Mouse (Mus musculus): ENCODE measurements around the gene Frrs1l. TPM values are rescaled to one million over a fixed set of nuclear protein-coding genes. Genes with fewer than 3 reads are reported as not detected.

Gene Frrs1l
- polyA plus RNA-seq, 1 experiment from 2014 or later, result 0.12 TPM

GRCm38 (mm10) chr4:56944286-56944685, 45.9 kb downstream of the Frrs1l start:
- peak overlapping the region; percentile 27 for H3K4me2 ChIP-seq (ENCODE audit: low read length)
- H3K4me1 ChIP-seq (replicated peaks; ENCODE audit: insufficient read depth, low read length), result peaks cover 29% of the 10 kb centered on the region
- H3K4me3 ChIP-seq (replicated peaks; ENCODE audit: low read depth, low read length), result no peak overlapping the region
- WGBS, result 44% methylated on average over 4 of the region's 4 CpGs
- no peak overlapping the region for H3K9ac ChIP-seq (ENCODE audit: low read depth, low read length)
- DNase-seq (ENCODE audit: low spot score), result no peak
- no peaks in the 10 kb centered on the region for H3K27me3 ChIP-seq (ENCODE audit: insufficient read depth, low read length)
- H3K9me3 ChIP-seq (replicated peaks; ENCODE audit: low read length), result no peaks in the 10 kb centered on the region
- ATAC-seq (replicated peaks; ENCODE audit: low FRiP score, low read depth), result peak; percentile 21; the same call in 1 of the 2 replicates
- TF ChIP-seq CTCF (IDR thresholded peaks at IDR 0.05; ENCODE audit: low read depth), result no peak
- peak overlapping the region; percentile 25; the same call in 1 of the 2 replicates for H3K27ac ChIP-seq
- no peaks in the 10 kb centered on the region for H3K36me3 ChIP-seq (ENCODE audit: insufficient read depth, low read length)

- no peak for DNase-seq (ENCODE audit: low spot score)
These were observed 46.9 kb downstream of the Frrs1l start for GRCm38 (mm10) chr4:56943258-56943657.

GRCm38 (mm10) chr4:56942567-56942966, 47.6 kb downstream of the Frrs1l start:
- DNase-seq (ENCODE audit: low spot score), result no peak
- peaks cover 29% of the 10 kb centered on the region for H3K4me1 ChIP-seq (replicated peaks; ENCODE audit: insufficient read depth, low read length)

More at GRCm38 (mm10) chr4:56943258-56943657, 46.9 kb downstream of the Frrs1l start:
- no peak overlapping the region for H3K4me3 ChIP-seq (replicated peaks; ENCODE audit: low read depth, low read length)
- no peaks in the 10 kb centered on the region for H3K27me3 ChIP-seq (ENCODE audit: insufficient read depth, low read length)
- no peak for ATAC-seq (replicated peaks; ENCODE audit: low FRiP score, low read depth)
- no peaks in the 10 kb centered on the region for H3K9me3 ChIP-seq (replicated peaks; ENCODE audit: low read length)
- H3K4me2 ChIP-seq (ENCODE audit: low read length), result no peak overlapping the region
- H3K36me3 ChIP-seq (ENCODE audit: insufficient read depth, low read length), result no peaks in the 10 kb centered on the region
- no peak overlapping the region for H3K9ac ChIP-seq (ENCODE audit: low read depth, low read length)
- 0 out of 2 replicates have a peak overlapping the region, but pooled peaks have one; percentile 25 for H3K27ac ChIP-seq
- WGBS, result 39% methylated on average over 1 of the region's 1 CpGs
- peaks cover 29% of the 10 kb centered on the region for H3K4me1 ChIP-seq (replicated peaks; ENCODE audit: insufficient read depth, low read length)
- no peak for TF ChIP-seq CTCF (IDR thresholded peaks at IDR 0.05; ENCODE audit: low read depth)

GRCm38 (mm10) chr4:56941481-56941880, 48.7 kb downstream of the Frrs1l start:
- H3K27ac ChIP-seq, result no peak overlapping the region
- no peak overlapping the region for H3K4me3 ChIP-seq (replicated peaks; ENCODE audit: low read depth, low read length)
- H3K4me2 ChIP-seq (ENCODE audit: low read length), result no peak overlapping the region
- ATAC-seq (replicated peaks; ENCODE audit: low FRiP score, low read depth), result no peak
- H3K9ac ChIP-seq (ENCODE audit: low read depth, low read length), result no peak overlapping the region
- peaks cover 29% of the 10 kb centered on the region for H3K4me1 ChIP-seq (replicated peaks; ENCODE audit: insufficient read depth, low read length)
- no peaks in the 10 kb centered on the region for H3K36me3 ChIP-seq (ENCODE audit: insufficient read depth, low read length)
- no peaks in the 10 kb centered on the region for H3K9me3 ChIP-seq (replicated peaks; ENCODE audit: low read length)
- TF ChIP-seq CTCF (IDR thresholded peaks at IDR 0.05; ENCODE audit: low read depth), result no peak
- no peaks in the 10 kb centered on the region for H3K27me3 ChIP-seq (ENCODE audit: insufficient read depth, low read length)
- WGBS, result 83% methylated on average over 4 of the region's 4 CpGs
- DNase-seq (ENCODE audit: low spot score), result no peak

More at GRCm38 (mm10) chr4:56942567-56942966, 47.6 kb downstream of the Frrs1l start:
- 84% methylated on average over 1 of the region's 1 CpGs for WGBS
- Histone ChIP-seq H3K4me2 (ENCODE audit: low read length) (no peak overlapping the region), H3K36me3 (ENCODE audit: insufficient read depth, low read length) (no peaks in the 10 kb centered on the region), H3K9me3 (replicated peaks; ENCODE audit: low read length) (no peaks in the 10 kb centered on the region), H3K27ac (no peak overlapping the region), H3K4me3 (replicated peaks; ENCODE audit: low read depth, low read length) (no peak overlapping the region), H3K27me3 (ENCODE audit: insufficient read depth, low read length) (no peaks in the 10 kb centered on the region), H3K9ac (ENCODE audit: low read depth, low read length) (no peak overlapping the region)
- no peak for TF ChIP-seq CTCF (IDR thresholded peaks at IDR 0.05; ENCODE audit: low read depth)
- ATAC-seq (replicated peaks; ENCODE audit: low FRiP score, low read depth), result no peak

- Histone ChIP-seq H3K27ac (no peak overlapping the region), H3K27me3 (ENCODE audit: insufficient read depth, low read length) (no peaks in the 10 kb centered on the region), H3K36me3 (ENCODE audit: insufficient read depth, low read length) (0 out of 2 replicates have a peak, but pooled peaks cover 4% of the 10 kb centered on the region), H3K4me3 (replicated peaks; ENCODE audit: low read depth, low read length) (no peak overlapping the region), H3K4me1 (replicated peaks; ENCODE audit: insufficient read depth, low read length) (no peaks in the 10 kb centered on the region), H3K9me3 (replicated peaks; ENCODE audit: low read length) (no peaks in the 10 kb centered on the region), H3K4me2 (ENCODE audit: low read length) (no peak overlapping the region), H3K9ac (ENCODE audit: low read depth, low read length) (no peak overlapping the region)
- TF ChIP-seq CTCF (IDR thresholded peaks at IDR 0.05; ENCODE audit: low read depth), result no peak
- DNase-seq (ENCODE audit: low spot score), result peak; percentile 25
- WGBS, result 36% methylated on average over 6 of the region's 6 CpGs
- peak; percentile 66 for ATAC-seq (replicated peaks; ENCODE audit: low FRiP score, low read depth)
These were observed 53.1 kb downstream of the Frrs1l start for GRCm38 (mm10) chr4:56937136-56937535.

GRCm38 (mm10) chr4:56935327-56935726, 54.9 kb downstream of the Frrs1l start:
- Histone ChIP-seq H3K27me3 (ENCODE audit: insufficient read depth, low read length) (no peaks in the 10 kb centered on the region), H3K9ac (ENCODE audit: low read depth, low read length) (no peak overlapping the region), H3K4me2 (ENCODE audit: low read length) (no peak overlapping the region), H3K36me3 (ENCODE audit: insufficient read depth, low read length) (0 out of 2 replicates have a peak, but pooled peaks cover 4% of the 10 kb centered on the region), H3K27ac (no peak overlapping the region), H3K4me3 (replicated peaks; ENCODE audit: low read depth, low read length) (no peak overlapping the region), H3K4me1 (replicated peaks; ENCODE audit: insufficient read depth, low read length) (no peaks in the 10 kb centered on the region), H3K9me3 (replicated peaks; ENCODE audit: low read length) (no peaks in the 10 kb centered on the region)
- ATAC-seq (replicated peaks; ENCODE audit: low FRiP score, low read depth) (no peak), DNase-seq (ENCODE audit: low spot score) (no peak)
- WGBS, result no CpG with 5 or more reads among the region's 1 CpGs
- TF ChIP-seq CTCF (IDR thresholded peaks at IDR 0.05; ENCODE audit: low read depth), result no peak

GRCm38 (mm10) chr4:56933154-56933553, 57.0 kb downstream of the Frrs1l start:
- no peak overlapping the region for H3K9ac ChIP-seq (ENCODE audit: low read depth, low read length)
- no peak for ATAC-seq (replicated peaks; ENCODE audit: low FRiP score, low read depth)
- H3K27me3 ChIP-seq (ENCODE audit: insufficient read depth, low read length), result no peaks in the 10 kb centered on the region
- no peak for TF ChIP-seq CTCF (IDR thresholded peaks at IDR 0.05; ENCODE audit: low read depth)
- H3K27ac ChIP-seq, result no peak overlapping the region
- H3K4me2 ChIP-seq (ENCODE audit: low read length), result no peak overlapping the region
- no peaks in the 10 kb centered on the region for H3K9me3 ChIP-seq (replicated peaks; ENCODE audit: low read length)
- no peak for DNase-seq (ENCODE audit: low spot score)
- no peaks in the 10 kb centered on the region for H3K4me1 ChIP-seq (replicated peaks; ENCODE audit: insufficient read depth, low read length)
- 0 out of 2 replicates have a peak, but pooled peaks cover 4% of the 10 kb centered on the region for H3K36me3 ChIP-seq (ENCODE audit: insufficient read depth, low read length)
- 92% methylated on average over 4 of the region's 4 CpGs for WGBS
- no peak overlapping the region for H3K4me3 ChIP-seq (replicated peaks; ENCODE audit: low read depth, low read length)

All from kidney, postnatal 0 days (tissue).